Mouse (Mus musculus): ENCODE data around the gene Nudt1. TPM values are rescaled to one million over a fixed set of nuclear protein-coding genes. Genes with fewer than 3 reads are reported as not detected.

The Nudt1 gene
- total RNA-seq, 2 experiments from 2014 or later, result 7.1 to 8.3 TPM

- intact Hi-C loops (cut with DNase I), result no loop called here
Measured at GRCm38 (mm10) chr5:140378121-140378853, 56.8 kb downstream of the Nudt1 start.

DNA sequence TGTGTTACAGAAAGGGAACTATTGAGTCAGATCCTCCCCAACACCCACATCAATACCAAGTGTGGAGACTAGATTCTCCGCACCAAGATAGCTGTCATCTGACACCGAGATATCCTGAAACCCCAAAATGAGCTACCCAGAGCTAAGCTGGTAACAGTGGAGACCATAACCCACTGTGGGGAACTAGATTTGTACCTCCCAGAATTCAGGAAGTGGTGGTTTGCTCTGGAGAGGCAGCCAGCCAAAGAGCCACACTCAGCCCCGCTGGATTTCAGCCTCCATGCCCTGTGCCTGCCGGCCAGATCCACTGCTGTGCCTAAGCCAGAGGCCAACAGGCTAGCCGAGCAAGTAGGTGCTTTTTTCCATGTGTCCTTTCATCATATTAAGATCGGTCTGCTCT is 57.8 kb downstream of the Nudt1 start:
- intact Hi-C loops (cut with DNase I), result no loop called here
- no peak for DNase-seq

More at GRCm38 (mm10) chr5:140378121-140378853, 56.8 kb downstream of the Nudt1 start:
- DNase-seq, result peak; percentile 14

GRCm38 (mm10) chr5:140381156-140381555 is 59.7 kb downstream of the Nudt1 start:
- no peak for DNase-seq
- intact Hi-C loops (cut with DNase I), result no loop called here

GRCm38 (mm10) chr5:140382688-140383087 is 61.2 kb downstream of the Nudt1 start:
- DNase-seq, result no peak
- intact Hi-C loops (cut with DNase I), result no loop called here

DNA sequence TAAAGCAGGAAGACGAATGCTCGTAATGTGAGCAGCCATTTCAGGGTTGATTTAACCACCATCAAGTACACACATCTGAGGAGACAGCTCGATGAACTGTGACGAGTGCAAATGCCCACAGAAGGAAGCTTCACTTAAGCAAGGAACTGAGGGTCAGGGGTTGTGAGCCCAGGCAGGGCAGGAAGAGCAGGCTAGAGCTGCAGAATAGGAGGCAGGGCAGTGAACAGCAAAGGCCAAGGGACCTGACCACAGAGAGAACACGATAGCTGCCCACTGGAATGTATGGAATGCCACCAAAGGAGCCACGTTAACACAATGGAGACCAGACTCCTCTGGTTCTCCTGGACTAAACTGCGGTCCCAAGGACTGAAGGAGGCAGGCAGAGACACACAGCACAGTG is 62.1 kb downstream of the Nudt1 start:
- intact Hi-C loops (cut with DNase I), result no loop called here
- DNase-seq, result no peak

GRCm38 (mm10) chr5:140384462-140384861 is 63.0 kb downstream of the Nudt1 start:
- intact Hi-C loops (cut with DNase I), result no loop called here

GRCm38 (mm10) chr5:140387236-140387635 is 65.8 kb downstream of the Nudt1 start:
- intact Hi-C loops (cut with DNase I), result no loop called here
- no peak for DNase-seq

More at GRCm38 (mm10) chr5:140384462-140384861, 63.0 kb downstream of the Nudt1 start:
- no peak for DNase-seq

Other genes with a start within 250 kb of the Nudt1 start
- gene Mad1l1, start 104 bp upstream of the Nudt1 start, total RNA-seq (2021), result 10 to 100 TPM; 24.1 to 24.7 TPM
- gene Mrm2, start 10.2 kb downstream of the Nudt1 start, total RNA-seq (2021), result 10 to 100 TPM; 10.2 to 11.3 TPM
- 10 to 100 TPM; 26.8 to 30.5 TPM for gene Snx8, start 67.6 kb downstream of the Nudt1 start, total RNA-seq (2021)
- gene Eif3b, start 97.7 kb downstream of the Nudt1 start, total RNA-seq (2021), result 100 to 1,000 TPM; 124 to 127 TPM
- gene Gm4869, start 124.0 kb downstream of the Nudt1 start, total RNA-seq (2021), result not detected
- gene Chst12, start 183.9 kb downstream of the Nudt1 start, total RNA-seq (2021), result 10 to 100 TPM; 19.7 to 20.9 TPM
- gene Grifin, start 243.4 kb downstream of the Nudt1 start, total RNA-seq (2021), result not detected

Measured in left cerebral cortex, postnatal 4 days (tissue).